Mouse (Mus musculus): ENCODE data around the gene Cby3.

Gene Cby3

DNA sequence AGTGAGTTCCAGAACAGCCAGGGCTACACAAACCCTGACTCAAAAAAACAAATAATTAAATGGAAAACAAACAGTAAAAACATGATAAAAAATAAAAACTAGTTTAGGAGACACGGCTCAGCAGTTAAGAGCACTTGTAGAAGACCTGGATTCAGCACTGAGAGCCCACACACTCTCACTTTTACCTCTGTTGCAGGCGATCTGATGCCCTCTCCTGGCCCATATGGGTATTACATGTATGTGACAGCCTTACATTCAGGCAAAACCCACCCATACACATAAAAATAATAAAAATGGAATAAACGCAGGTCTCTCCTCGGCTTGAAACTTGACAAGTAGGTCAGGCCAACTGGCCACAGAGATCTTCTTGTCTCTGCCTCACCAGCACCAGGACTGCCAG is 10.3 kb downstream of the Cby3 start:
- DNase-seq (ENCODE audit: low read depth) = peak; percentile 42

DNA sequence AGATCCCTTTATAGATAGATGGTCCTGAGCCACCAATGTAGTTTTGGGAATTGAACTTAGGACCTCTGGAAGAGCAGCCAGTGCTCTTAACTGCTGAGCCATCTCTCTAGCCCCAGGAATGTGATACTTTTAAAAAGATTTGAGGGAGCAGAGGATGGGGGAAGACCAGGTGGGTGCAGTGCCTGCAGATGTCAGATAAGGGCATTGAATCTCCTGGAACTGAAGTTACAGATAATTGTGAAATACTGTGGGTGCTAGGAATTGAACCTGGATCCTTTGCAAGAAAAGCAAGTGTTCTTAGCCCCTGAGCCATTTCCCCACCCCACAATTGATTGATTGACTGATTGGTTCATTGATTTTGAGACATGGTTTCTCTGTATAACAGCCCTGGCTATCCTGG is 11.1 kb downstream of the Cby3 start:
- no peak for DNase-seq (ENCODE audit: low read depth)

DNA sequence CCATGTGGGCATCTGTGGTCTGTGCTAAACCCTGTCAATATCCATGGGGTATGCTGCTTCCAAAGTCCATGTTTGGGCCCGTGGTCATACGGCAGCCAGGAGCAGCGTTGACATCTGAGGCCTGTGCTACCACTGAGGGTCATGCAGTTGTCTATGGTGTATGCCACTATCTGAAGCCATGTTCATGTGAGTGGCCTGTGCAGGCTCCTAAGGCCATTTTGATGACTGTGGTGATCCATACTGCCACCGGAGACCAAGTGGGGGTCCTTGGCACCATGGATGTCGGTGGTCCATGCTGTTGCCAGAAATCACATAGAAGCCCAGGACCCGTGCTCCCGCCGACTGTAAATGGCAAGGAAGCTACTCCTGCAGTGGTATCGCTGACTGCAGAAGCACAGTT is 13.3 kb downstream of the Cby3 start:
- no peak for DNase-seq (ENCODE audit: low read depth)

DNA sequence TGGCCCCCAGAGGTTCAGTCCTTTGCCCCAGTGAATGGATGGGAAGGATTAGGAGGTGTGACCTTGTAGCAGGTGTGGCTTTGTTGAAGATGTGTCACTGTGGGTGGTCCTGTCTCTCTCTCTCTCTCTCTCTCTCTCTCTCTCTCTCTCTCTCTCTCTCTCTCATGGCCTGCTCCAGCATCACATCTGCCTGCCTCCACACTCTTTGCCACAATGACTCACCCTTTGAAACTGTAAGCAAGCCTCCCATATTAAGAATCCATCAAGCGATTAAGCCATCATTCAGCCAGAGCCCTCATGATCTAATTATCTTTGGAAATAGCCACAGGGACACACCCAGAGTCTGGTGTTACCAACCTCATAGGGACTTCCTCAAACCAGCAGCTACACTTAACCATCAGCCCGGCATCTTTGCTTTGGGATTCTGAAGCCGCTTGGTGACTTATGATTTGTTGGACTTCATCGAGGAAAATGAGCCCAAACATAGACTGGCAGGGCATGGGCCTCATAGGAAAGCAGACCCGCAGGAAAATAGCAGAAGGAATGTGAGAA is 15.2 kb downstream of the Cby3 start:
- peak; percentile 25 for DNase-seq (ENCODE audit: low read depth)

DNA sequence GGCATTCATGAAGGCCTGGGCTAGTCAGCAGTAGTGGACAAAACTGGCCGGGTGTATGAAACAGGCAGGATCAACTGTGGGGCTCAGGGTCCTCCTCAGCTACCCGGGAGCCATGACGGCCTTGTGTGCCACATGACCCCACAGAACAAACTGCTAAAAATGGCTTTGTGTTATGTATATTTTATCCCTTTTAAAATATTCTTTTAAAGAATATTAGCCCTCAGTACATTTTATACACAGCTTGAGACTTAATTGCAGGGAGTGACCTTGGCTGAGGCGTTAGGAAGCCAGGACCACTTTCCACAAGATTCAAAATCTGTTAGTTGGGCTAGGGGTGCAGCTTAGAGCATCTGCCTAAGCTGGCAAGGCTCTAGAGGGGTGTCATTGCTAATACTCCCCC is 16.7 kb downstream of the Cby3 start:
- DNase-seq (ENCODE audit: low read depth) = no peak

DNA sequence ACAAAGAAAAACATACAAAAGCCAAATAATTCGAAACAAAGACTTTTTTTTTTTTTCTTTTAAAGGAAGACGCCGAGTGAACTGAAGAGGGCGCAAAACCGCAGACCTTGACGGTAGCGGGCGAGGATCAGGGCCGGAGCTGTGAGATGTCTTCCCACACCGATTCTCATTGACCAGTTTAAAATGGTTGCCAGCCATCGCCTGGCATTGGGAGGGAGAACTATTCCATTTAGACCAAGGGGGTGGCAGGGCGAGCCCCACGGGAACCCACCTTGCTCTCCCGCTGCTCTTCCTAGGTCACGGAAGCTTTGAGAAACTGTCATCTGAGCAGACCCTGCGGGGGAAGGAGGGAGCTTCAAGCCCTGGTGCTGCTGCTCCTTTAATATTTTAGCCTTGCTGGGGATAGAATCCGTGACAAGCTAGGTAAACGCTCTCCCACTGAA is 17.2 kb downstream of the Cby3 start:
- peak; percentile 32 for DNase-seq (ENCODE audit: low read depth)

DNA sequence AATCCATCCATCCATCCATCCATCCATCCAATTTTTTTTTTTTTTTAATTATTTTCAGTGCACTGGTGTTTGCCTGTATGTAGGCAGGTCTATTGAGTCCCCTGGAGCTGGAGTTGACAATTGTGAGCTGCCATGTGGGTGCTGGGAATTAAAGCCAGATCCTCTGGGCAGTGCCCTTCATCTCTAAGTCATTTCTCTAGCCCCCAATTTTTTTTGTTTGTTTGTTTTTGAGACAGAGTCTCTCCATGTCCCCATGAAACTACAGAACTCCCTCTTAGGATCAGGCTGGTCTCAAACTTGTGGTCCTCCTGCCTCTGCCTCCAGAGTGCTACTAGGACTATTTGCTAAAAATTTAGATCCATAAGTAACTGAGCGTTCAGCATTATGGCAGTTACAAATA is 17.6 kb downstream of the Cby3 start:
- DNase-seq (ENCODE audit: low read depth) = no peak

DNA sequence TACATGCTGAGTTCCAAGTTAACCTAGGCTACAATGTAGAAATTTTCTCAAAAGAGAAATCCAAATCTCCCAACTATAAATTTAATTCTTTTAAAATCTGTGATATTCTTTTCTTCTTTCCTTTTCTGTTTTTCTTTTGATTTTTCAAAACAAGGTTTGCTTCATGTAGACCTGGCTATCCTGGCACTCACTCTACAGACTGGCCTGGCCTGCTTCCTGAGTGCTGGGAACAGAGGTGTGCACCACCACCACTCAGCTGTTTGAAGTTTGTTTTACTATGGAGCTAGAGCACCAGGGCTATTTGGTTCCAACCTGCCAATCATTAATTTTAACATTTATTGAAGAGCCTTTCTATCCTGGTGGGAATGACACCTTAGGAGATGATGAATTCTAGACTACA is 18.8 kb downstream of the Cby3 start:
- DNase-seq (ENCODE audit: low read depth) = no peak

DNA sequence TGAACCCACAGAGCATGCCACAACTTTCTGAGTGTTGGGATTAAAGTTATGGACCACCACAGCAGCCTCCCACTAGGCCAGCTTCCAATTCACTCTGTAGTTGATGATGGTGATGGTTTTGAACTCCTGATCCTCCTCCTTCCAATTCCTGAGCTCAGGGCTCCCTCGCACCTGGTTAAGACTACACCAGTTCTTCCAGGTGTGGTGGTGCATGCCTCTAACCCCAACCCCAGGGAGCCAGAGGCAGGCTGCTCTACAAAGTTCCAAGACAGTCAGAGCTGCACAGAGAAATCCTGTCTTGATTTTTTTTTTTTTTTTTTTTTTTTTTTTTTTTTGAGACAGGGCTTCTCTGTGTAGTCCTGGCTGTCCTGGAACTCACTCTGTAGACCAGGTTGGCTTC is 19.4 kb downstream of the Cby3 start:
- no peak for DNase-seq (ENCODE audit: low read depth)

DNA sequence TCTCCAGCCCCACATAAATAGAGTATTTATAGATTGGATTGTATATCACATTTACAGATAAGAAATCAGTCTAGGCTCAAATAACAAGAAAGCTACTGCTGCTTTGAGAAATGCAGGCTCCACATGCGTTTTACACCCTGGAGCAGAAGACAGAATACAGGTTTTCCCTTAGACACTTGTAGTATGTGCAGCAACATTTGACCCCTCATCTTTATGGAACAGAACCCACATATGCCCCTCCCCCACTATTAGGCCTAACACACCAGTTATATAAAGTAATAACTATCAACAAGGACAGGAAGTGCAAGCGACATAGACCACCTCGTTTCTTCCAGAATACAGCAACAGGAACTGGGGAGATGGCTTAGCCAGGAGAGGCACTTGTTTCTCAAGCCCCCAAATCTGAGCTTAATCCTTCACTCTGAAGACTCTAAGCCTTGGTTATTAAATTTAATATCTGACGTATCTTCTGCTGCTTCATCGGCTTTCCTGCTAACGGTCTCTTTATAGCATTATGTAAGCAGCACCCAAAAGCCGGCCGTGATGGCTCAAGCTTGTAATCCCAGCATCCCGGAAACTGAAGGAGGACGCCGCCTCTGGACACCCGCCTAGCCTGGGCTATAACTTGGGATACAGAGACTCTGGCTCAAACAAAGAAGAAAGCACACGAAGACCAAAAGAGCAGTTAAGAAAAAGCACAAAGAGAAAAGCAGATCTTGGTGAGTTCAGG is 20.2 kb downstream of the Cby3 start:
- no peak for DNase-seq (ENCODE audit: low read depth)

DNA sequence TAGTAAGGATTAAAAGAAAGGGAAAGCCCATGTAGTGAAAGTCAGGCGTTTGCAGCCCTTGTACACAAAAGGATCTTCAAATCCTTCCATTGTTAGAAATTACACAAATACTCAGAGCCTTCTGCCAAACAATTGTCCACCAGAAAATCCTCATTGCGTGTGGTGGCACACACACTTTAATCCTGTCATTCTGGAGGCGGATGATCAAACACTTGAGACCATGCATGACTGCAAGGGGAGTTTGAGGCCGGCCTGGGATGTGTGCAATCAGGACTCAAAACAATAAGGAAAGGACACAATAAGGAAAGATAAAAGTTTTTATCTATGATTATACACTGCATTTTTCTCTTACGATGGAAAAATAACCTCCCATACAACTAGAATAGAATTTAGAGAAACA is 21.2 kb downstream of the Cby3 start:
- no peak for DNase-seq (ENCODE audit: low read depth)

DNA sequence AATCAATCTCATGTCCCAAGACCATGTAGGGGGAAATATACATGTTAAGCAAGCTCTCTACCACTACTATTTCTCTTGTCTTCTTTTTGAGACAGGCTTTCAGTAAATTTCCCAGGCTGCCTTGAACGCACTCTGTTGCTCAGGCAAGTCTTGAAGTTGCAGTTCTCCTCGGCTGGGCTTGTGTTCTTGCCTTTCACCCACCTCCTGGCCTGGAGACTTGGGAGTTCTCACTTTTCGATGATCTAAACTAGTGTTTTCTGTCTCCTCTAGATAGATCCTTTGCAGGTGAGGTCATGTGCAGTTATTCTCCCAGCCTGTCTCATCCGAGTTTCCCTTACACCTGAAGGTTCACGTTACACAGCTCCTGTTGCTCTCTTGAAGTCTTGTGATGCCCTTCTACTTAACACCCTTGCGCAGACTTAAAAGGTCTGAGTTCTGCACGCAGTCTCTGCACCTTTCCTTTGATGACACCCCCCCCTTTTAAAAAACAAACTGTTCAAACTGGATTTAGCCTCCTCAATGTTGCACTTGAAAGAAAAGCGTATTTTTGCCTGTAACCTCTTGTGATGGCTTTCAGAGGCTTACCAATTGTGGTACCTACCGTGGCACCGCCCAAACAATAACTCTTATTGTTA is 22.0 kb downstream of the Cby3 start:
- no peak for DNase-seq (ENCODE audit: low read depth)

DNA sequence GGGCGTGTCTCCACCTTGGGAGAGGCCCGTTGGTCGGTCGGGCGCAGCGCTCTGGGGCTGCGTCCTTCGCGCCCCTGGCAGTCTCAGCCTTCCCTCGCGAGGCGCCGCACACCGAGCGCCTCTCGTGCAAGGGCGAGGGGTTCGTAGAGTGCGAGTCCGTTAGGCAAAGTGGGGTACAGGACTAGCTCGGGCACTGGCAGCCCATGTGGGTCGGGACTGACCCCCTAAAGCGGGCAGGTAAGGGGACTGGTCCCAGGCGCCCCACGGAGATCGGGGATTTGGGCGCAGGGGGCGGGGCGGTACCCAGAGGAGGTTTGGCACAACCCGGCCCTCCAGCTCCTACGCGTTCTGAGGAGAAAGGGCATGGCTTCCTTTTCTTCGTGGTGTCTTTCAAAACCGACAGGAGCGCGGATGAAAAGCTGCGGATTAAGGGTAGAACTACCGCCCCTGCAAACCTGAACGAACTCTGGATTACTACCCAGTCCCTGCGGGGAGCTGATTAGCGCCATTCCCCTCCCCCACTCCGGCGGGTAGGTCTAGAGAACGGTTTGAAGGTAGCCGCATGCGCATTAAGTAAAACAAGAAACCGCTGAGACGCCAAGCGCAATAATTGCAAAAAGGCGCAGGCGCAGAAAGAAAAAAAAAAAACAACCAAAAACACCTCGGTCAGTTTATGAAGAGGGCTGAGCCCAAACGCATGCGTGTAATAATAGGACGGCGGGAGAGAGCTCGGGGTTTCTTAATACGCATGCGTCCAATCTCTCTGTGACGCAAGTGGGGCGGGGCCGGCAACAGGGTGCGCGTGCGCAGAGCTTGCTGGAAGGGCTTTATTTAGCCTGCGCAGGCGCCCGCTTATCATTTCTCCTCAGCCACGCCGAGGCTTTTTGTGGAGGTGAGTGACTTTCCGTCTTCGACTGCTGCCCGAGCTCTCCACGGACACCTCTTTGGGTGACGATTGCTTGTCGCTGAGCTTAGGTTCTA is 22.9 kb downstream of the Cby3 start, which contains the start of gene Hnrnph1:
Gene Hnrnph1, plus strand, starts transcription at position 80 of the 981 bp plus-strand sequence.
- peak; percentile 98 for DNase-seq (ENCODE audit: low read depth)

DNA sequence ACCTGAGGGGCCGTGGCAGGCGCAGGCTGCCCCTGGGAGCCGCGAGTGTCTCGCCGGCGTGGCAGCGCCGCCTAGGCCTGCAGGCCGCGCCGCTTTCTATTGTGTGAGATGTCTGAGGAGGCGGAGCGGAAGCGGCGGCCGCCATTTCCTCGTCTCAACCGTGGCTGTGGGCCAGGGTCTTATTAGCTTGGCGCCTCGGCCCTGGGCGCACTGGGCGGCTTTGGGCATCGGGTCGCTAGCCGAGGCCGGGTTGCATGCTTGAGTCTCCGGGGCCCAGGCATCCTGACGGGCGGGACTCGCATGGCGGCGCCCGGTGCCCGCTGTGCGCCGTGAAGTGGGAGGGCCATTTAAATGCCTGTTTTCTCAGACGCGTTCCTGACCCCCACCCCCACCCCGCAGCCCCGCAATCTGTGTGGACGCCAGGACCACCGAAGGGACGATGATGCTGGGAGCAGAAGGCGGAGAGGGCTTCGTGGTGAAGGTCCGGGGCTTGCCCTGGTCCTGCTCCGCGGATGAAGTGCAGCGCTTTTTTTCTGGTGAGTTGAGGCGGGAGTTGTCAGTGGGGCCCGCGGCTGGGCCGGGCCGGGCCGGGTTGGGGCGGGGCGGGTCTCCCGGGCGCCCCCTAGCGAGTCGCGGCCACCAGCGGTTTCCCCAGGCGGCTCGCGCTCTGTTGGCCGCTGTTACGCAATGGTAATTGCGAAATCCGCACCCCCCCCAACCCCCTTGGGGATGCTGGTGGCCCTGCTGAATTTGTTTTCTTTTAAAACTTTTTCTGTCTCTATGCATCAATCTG is 23.8 kb downstream of the Cby3 start:
- peak; percentile 54 for DNase-seq (ENCODE audit: low read depth)

DNA sequence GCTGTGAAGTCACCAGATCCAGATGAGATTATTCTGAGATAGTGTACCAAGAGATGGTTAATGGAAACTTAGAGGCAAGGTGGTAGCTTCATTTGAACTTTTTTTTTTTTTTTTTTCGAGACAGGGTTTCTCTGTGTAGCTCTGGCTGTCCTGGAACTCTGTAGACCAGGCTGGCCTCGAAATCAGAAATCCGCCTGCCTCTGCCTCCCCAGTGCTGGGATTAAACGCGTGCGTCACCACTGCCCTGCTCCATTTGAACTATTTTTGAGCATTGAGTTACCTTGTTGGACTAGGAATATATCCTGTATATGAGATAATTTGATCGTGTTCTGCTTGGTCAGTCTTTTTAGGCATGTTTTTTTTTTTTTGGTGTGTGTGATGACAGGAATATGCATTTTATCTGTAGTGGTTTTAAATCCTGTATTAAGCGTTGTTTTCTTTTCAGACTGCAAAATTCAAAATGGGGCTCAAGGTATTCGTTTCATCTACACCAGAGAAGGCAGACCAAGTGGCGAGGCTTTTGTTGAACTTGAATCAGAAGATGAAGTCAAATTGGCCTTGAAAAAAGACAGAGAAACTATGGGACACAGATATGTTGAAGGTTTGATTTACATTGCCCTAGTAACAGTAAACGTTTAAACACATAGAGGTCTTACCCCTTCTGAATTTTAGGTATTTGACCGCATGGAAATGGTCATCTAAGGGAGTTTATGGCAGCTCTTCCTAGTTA is 24.9 kb downstream of the Cby3 start:
- no peak for DNase-seq (ENCODE audit: low read depth)

DNA sequence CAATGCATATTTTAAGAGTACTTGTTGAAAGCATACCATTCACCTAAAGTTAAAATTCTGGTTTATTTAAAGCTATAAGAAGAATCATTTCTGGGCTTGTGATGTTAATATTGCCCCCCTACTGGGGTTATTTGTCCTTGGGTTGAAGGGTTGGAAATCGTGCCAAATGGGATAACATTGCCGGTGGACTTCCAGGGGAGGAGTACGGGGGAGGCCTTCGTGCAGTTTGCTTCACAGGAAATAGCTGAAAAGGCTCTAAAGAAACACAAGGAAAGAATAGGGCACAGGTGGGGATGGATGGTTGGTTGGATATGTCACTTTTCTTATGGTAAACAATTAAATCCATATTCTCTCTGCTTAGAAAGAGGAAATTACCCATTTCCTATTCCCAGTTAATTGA is 27.0 kb downstream of the Cby3 start:
- DNase-seq (ENCODE audit: low read depth) = no peak

DNA sequence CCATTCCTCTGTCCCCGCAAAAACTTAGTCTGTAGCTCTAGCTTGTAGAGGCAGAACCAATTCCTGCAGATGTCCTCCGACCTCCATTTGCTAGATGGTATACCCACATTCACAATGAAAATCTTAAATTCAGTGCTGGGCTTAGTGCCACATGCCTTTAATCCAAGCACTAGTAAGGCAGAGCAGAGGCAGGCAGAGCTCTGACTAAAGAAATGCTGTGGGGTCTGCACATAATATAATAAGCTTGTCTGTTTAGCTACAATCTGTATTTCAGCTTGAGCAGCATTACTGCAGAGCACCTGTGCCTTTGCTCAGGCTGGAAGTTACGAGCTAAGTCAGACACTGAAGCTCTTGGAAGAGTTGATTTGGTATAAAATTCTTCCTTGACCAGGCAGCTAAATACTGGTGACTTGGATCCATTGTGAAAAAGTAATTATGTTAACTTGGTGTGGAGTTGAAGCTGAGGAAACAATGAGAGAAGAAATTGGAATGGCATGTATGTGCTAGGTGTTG is 33.0 kb downstream of the Cby3 start:
- no peak for DNase-seq (ENCODE audit: low read depth)

DNA sequence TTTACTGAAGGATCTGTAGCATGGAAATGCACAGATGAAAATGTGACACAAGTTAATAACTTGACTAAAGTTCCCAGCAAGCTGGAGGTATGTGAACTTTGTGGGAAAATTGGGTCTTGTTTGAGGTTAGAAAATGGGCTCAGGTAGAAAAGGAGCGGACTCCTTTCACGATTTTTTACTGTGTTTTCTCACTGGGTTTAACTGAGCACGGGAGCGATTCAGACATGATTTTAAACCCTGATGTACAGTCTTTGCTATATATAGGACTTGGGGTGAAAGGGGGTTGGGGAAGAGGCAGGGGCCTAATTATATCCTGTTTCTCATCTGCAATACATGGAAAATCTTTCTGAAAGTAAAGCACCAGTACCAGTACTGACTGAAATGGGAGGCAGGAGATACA is 33.4 kb downstream of the Cby3 start:
- DNase-seq (ENCODE audit: low read depth) = no peak

DNA sequence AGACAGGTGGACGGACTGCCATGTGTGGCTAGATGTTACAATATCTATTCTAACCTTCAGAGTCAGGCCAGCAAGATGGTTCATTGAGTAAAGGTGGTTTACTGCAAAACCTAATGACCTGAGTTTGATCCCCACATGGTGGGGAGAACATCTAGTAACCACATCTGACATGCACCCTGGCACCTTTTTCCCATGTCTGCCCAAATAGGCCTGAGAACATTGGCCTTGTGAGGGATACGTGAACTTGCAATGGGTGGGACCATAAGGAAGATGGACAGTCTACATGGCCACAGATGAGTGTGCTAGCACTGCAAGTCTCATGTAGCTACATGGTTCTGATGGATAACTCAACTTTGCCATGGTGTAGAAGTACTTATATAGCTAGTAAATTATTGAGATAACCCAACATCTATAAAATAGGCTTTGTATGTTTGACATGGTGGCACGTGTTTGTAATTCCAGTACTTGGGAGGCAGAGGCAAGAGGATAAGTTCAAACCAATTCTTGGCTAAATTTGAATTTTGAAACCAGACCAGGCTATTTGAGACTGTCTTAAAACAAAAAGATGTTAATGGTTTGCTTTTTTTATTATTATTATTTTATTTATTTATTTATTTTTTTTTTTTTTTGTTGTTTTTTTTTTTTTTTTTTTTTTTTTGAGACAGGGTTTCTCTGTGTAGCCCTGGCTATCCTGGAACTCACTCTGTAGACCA is 34.1 kb downstream of the Cby3 start:
- no peak for DNase-seq (ENCODE audit: low read depth)

DNA sequence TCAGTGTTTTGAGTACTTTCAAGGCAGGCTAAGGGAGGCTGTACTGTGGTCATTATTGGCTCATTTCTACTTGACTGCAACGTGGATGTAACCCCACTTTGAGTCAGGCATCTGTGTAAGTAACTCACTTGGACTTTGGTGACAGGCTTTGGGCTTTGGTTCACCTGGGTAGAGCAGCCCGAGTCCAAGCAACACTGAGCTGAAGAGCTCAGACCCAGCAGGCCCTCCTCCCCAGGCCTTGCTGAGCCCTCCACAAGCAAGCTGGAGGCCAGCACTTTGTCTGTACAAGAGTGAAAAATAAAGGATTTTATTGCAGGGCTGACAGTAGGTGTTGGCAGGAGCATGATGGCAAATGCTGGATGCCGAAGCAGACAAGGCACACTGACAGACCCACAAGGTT is 34.7 kb downstream of the Cby3 start:
- no peak for DNase-seq (ENCODE audit: low read depth)

Measured in fibroblast of lung, adult 2 months (primary cell).